Mouse (Mus musculus) spleen, postnatal 36 days (tissue): ENCODE results near the gene Tln1.
"Not testable (repeated sequence)": the region's sequence is repeated elsewhere in the genome, so short reads cannot be mapped to it uniquely, and the experiment has no call there.

Experiments
- DNase-seq, 2 experiments: peaks; one replicate each; pipeline ENCODE4 v3.0.0; 2022; ENCODE audit warnings: low spot score in 2 of 2, mixed read lengths in 1 of 2

The Tln1 gene

GRCm38 (mm10) chr4:43506074-43506473, 56.4 kb downstream of the Tln1 start:
- no peak for DNase-seq

DNA sequence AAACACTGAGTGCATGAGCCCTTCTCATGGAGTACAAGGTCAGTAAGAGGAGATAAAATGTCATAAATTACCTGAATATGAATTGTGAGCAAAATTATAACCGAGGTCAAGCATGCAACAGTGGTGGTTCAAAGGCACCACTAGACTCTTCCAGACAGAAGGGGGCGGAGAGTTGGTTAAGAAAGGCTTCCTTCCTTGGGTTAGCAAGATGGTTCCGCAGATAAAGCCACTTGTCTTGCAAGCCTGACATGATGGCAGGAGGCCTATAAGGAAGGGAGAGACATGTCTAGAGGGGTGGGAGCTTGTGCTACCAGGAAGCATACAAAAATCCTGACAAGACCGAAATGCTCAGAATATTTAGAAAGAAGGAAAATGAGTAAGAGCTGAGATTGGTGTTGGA, 58.2 kb downstream of the Tln1 start:
- no peak for DNase-seq

DNA sequence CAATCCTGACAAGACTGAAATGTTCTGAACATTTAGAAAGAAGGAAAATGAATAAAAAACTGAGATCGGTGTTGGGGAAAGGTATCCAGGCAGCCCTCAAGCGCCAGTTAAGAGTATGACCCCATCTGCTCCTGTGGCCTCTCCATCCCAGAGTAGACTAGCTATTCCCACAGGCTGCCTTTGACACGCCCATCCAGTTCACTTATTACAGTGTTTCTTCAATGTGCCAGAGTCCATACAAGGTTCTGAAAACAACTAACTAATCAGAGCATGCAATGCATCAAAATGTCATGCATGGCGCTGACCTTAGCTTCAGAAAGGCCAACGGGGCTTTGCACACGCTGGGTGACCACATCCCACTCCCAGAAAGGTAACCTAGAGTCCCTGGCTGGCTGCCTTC, 59.0 kb downstream of the Tln1 start:
- no peak for DNase-seq

- no peak for DNase-seq
These were observed 59.5 kb downstream of the Tln1 start for GRCm38 (mm10) chr4:43503041-43503440.

GRCm38 (mm10) chr4:43499407-43500333, 62.8 kb downstream of the Tln1 start, which contains the start of gene Arhgef39:
Arhgef39 (minus strand) TSS chr4:43499695.
- DNase-seq = peak; percentile 72 to 78

- no peak for DNase-seq
These were observed 63.5 kb downstream of the Tln1 start for GRCm38 (mm10) chr4:43498983-43499382.

- DNase-seq = no peak
These were observed 64.5 kb downstream of the Tln1 start for GRCm38 (mm10) chr4:43497946-43498345.

DNA sequence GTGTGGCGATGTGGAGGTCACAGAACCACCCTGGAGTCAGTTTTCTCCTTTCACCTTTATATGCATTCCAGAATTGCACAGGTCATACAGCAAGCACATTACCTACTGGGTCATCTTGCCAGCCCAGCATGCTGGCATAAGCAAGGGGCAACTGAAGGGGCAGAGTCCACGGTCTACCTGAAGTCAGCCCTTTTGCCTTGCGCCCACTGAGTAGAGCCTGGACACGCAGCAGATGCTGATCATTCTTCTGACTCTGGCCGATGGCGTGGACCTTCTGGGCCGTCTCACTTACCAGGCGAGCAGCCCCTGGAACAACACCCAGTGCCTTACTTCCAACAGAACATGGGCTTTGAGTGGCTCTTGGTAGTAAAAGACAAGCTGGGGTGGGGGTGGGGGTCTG, 65.1 kb downstream of the Tln1 start:
- DNase-seq = no peak

DNA sequence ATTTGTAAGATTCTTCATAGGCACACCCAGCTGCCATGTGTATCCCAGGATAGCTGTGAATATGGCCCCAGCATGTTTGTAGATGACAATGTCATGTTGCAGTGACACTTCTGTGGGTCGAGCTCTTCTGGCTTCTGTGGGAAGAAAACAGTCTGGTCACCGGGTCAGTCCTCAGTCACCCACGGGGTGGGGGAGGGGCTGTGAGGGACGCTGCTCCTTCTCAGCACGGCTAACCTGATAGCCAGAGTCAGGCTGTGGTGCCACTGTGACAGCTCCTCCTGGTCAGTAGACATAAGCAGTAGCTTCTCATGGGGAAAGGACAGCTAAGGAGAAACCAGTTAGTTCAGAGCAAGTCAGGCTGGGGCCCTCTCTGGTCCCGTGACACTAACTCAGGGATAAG, 65.9 kb downstream of the Tln1 start:
- no peak for DNase-seq

GRCm38 (mm10) chr4:43493846-43494240, 68.6 kb downstream of the Tln1 start:
- DNase-seq = no peak

- DNase-seq = peak; percentile 94 to 96
These were observed 69.2 kb downstream of the Tln1 start for GRCm38 (mm10) chr4:43493186-43493845.

- DNase-seq = peak; percentile 95 to 96
These were observed 69.7 kb downstream of the Tln1 start, which contains the start of gene Ccdc107 for GRCm38 (mm10) chr4:43492821-43493185. Ccdc107 (plus strand) TSS chr4:43492900.

DNA sequence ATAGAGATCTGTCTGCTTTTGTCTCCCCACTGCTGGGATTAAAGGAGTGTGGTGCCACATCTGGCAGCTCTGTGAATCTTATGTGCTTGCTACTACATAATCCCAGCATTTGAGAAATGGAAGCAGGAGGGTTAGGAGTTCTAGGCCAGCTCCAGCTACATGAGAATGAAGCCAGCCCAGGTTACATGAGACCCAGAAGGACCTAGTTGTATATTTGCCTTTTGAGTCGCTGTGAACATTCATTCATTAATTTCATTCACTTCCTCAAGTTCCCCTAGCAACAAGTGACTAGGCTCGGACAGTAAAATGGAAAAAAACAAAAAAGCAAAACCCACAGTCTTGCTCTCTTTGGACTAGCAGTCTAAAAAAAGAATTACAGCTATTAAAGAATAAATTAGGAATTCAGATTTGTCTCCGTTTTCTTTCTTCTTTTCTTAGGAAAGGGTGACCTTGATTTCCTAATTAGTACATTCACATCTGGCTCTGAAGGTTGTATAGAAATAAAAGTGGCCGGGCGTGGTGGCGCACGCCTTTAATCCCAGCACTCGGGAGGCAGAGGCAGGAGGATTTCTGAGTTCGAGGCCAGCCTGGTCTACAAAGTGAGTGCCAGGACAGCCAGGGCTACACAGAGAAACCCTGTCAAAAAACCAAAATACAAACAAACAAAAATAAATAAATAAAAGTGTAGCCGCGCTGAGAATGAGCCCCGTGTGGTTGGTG, 70.2 kb downstream of the Tln1 start:
- no peak for DNase-seq

DNA sequence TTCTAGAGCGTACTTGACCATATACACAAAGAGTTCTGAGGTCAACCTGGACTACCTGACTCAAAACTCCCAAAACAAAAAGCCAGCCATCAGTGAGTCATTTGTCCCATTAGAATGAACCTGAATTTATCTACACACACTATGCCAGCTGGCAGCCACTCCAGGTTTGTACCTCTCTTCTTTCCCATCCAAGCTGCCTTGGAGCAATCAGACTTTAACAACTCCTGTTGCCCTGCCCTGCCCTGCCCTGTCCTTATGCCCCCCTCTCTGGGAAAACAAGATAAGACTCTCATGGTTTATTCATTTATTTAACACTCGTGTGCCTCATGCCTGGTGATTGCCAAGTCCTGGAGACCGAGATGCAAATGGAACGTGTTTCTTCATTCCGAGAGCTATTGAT, 71.7 kb downstream of the Tln1 start:
- DNase-seq = no peak

- DNase-seq = no peak
These were observed 72.9 kb downstream of the Tln1 start for GRCm38 (mm10) chr4:43489611-43490010.

DNA sequence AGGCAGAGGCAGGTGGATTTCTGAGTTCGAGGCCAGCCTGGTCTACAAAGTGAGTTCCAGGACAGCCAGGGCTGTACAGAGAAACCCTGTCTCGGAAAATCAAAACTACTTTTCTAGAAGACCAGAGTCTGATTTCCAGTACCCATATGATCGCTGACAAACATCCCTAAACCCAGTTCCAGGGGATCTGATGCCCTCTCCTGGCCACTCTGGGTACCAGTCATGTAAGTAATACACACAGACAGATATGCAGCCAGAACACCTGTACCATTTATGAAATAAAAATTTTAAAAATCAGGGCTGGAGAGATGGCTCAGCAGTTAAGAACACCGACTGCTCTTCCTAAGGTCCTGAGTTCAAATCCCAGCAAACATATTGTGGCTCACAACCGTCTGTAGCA, 76.8 kb downstream of the Tln1 start:
- not testable (repeated sequence) for DNase-seq

DNA sequence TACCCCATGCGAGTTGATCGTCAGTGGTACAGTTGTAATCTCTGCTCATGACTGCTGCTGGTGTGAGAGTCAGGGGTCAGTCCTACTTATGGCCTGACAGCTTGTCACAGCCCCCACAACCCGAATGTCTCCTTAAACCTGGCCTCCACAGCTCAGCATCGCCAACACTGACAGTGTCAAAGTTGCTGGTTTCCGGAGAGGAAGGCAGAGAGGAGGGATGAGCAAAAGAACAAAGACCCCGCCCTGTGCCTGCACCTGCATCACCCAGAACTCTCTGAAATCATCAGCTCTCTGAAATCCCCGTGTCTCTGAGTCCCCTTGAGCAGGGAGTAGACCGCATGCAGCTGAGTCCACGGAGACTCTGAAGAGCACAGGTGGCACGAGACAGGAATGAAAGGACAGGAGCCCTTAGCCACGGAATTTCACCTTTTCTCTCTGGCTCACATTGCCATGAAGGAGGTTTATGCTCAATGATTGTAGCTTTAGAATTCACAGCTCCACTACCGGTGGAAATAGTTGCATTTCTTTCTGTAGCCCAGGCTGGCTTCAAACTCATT, 78.9 kb downstream of the Tln1 start, which contains the start of gene Sit1:
TSS of gene Sit1 (minus strand) at position 200 of the 557 bp plus-strand sequence.
- DNase-seq = peak; percentile 60 to 66

GRCm38 (mm10) chr4:43482591-43482990, 79.9 kb downstream of the Tln1 start:
- no peak for DNase-seq

DNA sequence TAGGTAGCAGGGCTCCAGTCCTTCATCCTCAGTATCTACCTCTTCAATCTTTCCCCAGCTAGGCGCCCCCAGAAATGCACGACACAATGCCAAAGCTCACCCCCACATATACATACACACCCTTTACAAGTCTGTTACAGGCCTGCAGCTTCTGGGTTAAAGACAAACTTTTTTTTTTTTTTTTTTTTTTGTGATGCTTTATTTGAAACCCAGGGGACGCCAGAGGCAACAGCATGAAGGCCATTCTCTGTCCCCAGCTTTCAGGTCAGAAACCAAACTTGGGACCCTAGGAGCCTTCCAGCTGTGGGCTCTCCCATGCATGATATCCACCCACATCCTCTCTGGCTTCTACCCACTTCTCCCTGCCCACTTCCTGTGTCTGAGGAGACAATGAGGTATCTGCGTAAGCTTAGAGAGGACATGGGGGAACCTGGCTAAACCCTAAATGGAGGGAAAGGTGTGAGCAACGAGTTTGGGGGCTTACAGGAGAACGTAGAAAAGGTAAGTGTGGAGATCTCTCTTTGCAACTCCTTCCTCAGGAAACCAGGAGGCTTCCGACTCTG, 80.5 kb downstream of the Tln1 start:
- DNase-seq = peak; percentile 46 to 58
